Mouse (Mus musculus): ENCODE results near the gene Samd8.

Gene Samd8

DNA sequence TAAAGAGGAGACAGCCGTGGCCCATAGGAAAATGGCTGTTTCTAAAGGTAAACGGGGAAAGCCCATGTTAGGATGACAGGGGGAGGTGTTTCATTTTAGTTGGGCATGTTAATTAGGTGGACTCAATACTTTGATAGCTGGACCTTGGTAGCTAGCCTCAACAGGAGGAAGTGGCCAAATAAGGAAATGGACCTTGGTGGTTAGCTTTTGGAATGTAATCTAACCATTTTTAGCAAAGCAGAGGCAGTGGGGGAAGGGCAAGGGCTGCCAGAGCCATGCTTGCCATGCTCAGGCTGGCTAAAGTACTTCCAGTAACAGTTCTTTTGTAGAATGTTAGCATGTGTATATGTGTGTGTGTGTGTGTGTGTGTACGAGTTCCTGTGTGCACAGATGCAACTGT is 63.5 kb downstream of the Samd8 start:
- in situ Hi-C loops (cut with MboI; ENCODE audit: low pct_unique_long_range_greater_than_20kb in 1 of 2, low sequenced_read_pairs in 2 of 2, unreplicated experiment in 1 of 2): no loop called here

DNA sequence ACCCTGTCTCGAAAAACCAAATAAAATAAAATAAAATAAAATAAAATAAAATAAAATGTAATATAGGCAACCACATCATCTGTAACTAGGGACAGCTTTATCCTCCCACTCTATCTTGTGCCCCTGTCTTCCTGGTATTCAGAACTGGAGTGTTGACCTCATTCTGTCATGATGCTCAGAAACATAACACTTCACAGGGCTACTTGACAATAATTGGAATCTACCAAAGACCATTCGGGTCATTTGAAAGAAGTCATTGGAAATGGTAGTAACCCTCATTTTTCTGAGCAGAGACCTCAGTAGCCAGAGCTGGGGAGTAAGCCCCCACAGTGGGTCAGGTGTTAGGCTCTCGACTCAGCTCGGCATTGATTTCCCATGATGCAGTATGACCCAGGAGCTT is 64.3 kb downstream of the Samd8 start:
- in situ Hi-C loops (cut with MboI; ENCODE audit: low pct_unique_long_range_greater_than_20kb in 1 of 2, low sequenced_read_pairs in 2 of 2, unreplicated experiment in 1 of 2): no loop called here

DNA sequence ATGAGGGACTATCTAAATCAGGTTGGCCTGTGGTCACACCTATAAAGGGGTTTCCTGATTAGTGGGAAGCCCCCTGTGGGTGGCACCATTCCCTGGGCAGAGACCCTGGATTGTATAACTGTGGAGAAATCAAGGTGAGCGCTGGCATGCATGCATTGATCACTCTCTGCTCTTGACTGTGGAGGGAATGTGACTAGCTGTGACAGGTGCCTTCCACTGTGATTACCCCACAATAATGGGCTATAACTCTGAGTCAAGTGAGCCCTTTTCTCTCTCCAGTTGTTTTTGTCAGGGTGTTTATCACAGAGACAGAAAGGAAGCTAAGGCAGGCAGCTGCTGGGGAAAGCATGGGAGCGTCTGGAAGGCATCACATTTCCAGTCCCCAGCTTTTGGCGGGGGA is 65.9 kb downstream of the Samd8 start:
- in situ Hi-C loops (cut with MboI; ENCODE audit: low pct_unique_long_range_greater_than_20kb in 1 of 2, low sequenced_read_pairs in 2 of 2, unreplicated experiment in 1 of 2): no loop called here

DNA sequence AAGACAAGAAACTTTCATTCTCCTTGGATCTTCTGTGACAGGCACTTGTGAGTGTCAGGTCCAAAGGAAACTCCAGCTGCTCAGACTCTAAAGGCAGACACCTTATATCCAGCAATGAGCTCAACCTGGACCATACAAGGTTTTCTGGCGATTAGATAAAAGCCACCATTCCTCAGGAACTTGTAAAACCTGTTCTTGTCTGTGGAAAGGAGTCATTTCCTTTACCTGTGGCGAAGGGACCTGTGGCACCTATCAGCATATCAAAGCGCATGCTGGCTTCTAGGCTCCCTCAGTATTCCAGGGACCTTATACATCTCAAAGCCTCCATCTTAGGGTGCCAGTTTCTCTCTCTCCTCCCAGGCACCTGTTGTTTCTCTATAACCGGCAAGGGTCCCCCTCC is 67.1 kb downstream of the Samd8 start:
- in situ Hi-C loops (cut with MboI; ENCODE audit: low pct_unique_long_range_greater_than_20kb in 1 of 2, low sequenced_read_pairs in 2 of 2, unreplicated experiment in 1 of 2): no loop called here

DNA sequence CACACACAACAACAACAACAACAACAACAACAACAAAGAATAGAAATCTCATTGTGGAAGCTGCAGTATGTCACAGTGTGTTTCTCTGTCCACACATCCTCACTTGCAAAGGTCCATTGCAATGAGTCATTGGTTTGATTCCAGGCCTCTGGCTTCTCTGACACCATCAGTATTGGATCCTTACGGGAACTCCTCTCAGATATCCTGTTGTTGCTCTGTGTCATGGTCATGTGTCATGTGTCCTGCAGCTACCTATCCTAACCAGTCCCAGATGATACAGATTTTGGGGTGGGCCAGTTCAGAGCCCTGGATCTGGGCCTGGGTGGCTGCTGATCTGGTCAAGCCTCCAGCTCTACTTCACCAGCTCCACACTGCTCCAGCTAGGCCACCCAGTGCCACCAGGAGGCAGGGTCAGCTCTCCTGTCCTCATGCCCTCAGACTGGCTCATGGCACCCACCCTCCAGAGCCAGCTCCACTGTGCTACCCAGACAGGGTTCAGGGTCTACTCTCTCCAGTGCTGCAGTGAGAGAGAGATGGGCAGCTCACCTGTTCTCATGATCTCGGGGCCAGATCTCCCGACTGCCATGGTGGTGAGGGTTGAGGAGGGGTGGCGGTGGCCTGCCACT is 70.7 kb downstream of the Samd8 start:
- in situ Hi-C loops (cut with MboI; ENCODE audit: low pct_unique_long_range_greater_than_20kb in 1 of 2, low sequenced_read_pairs in 2 of 2, unreplicated experiment in 1 of 2): no loop called here

DNA sequence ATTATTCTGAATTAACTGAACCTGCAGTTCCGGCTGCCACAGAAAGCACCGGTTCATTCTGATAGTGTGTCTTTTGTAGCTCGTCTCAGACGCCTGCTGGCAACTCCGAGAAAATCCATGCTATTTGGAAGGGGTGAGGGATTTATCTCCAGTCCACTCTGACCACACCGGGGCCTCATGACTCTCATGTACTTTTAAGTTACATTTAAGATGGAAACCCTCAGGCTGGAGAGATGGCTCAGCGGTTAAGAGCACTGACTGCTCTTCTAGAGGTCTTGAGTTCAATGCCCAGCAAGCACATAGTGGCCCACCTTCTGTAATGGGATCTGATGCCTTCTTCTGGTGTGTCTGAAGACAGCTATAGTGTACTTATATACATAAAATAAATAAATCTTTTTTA is 72.0 kb downstream of the Samd8 start:
- in situ Hi-C loops (cut with MboI; ENCODE audit: low pct_unique_long_range_greater_than_20kb in 1 of 2, low sequenced_read_pairs in 2 of 2, unreplicated experiment in 1 of 2): no loop called here

DNA sequence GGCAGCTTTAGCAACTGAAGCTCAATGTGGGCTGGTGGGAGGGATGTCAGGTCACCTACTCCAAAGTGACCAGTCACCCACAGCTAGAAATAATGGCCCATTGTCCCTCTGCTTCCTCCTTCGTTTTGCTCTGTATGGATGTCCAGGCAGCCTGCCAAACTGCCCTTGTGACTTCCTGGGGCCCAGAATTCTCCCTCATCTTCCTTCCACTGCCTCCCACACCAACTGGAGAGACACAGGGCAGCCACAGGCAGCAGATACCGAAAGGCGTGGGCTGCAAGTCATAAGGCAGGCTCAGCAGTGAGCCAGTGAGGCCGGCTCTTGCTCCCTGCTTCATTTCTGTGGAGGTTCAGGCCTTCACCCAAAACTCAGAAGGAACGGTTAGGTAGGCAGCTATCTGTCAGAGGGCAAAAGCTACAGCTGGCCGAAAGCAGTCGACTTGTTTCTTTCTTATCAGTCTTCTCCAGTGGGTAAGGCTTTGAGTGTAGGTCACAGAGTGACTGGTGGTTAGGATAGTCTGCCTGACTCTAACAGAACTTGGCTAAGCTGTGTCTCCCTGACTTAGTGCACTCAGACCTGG is 72.6 kb downstream of the Samd8 start:
- in situ Hi-C loops (cut with MboI; ENCODE audit: low pct_unique_long_range_greater_than_20kb in 1 of 2, low sequenced_read_pairs in 2 of 2, unreplicated experiment in 1 of 2): no loop called here

DNA sequence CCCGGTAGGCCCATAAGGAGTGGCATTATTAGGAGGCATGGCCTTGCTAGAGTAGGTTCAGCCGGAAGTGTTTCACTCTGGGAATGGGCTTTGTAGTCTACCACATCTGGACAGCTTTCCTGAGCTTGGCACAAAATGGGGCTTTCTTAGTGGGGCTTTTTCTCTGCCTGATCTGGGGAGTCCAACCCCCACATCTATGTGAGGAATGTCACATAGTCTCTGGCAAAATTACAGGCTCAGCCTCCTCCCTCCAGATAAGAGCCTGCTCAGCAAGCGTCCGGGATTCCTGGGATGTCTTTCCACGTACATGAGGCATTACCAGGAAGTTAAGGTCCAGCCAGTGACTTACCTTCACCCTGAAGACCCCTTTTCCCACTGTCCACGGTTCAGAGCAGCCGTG is 73.6 kb downstream of the Samd8 start:
- in situ Hi-C loops (cut with MboI; ENCODE audit: low pct_unique_long_range_greater_than_20kb in 1 of 2, low sequenced_read_pairs in 2 of 2, unreplicated experiment in 1 of 2): no loop called here

DNA sequence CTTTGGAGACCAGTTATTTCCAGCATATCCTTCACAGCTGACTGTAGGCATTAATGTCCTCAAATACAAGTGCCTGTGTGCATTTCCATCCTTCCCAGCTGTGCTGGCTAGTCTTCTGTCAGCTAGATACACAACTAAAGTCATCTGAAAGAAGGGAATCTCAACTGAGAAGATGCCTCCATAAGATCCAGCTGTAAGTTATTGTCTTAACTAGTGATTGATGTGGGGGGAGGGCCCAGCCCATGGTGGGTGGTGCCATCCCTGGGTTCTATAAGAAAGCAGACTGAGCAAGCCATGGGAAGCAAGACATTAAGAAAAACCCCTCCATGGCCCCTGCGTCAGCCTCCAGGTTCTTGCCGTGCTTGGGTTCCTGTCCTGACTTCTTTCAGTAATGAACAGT is 74.6 kb downstream of the Samd8 start, which contains the start of gene Vdac2:
Gene Vdac2 (plus strand): TSS at position 301 of the 400 bp plus-strand sequence.
- in situ Hi-C loops (cut with MboI; ENCODE audit: low pct_unique_long_range_greater_than_20kb in 1 of 2, low sequenced_read_pairs in 2 of 2, unreplicated experiment in 1 of 2): no loop called here

DNA sequence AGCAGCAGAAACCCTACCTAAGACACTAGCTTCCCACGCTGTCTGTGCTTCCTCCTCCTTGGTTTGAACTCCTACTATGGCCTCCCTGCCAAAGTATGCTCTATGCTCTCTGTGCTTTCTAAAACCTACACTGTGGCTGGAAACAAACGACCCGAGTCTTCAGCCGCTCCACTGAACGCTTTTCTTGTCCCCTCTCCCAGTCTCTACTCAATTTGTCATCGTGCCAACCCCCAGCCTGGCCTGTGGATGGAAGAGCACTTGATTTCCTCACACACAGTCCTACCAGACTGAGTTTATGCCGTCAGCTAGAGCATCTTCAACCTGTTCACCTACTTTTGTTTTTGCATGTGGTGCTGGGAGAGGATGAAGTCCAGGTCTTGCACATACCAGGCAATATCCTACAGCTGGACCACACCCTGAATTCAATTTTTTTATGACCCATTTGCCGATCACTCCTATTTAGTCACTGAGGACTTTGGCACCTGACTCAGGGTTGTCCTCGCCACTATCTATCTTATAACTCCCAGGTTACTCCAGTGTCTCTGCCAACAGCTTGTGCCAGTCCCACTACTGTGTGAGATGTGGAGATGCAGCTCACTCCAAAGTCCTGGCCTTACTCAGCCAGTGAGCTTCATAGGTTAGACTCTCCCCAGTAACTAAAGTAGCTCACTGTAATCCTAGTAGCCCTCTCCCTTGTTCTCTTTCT is 75.6 kb downstream of the Samd8 start:
- in situ Hi-C loops (cut with MboI; ENCODE audit: low pct_unique_long_range_greater_than_20kb in 1 of 2, low sequenced_read_pairs in 2 of 2, unreplicated experiment in 1 of 2): no loop called here

DNA sequence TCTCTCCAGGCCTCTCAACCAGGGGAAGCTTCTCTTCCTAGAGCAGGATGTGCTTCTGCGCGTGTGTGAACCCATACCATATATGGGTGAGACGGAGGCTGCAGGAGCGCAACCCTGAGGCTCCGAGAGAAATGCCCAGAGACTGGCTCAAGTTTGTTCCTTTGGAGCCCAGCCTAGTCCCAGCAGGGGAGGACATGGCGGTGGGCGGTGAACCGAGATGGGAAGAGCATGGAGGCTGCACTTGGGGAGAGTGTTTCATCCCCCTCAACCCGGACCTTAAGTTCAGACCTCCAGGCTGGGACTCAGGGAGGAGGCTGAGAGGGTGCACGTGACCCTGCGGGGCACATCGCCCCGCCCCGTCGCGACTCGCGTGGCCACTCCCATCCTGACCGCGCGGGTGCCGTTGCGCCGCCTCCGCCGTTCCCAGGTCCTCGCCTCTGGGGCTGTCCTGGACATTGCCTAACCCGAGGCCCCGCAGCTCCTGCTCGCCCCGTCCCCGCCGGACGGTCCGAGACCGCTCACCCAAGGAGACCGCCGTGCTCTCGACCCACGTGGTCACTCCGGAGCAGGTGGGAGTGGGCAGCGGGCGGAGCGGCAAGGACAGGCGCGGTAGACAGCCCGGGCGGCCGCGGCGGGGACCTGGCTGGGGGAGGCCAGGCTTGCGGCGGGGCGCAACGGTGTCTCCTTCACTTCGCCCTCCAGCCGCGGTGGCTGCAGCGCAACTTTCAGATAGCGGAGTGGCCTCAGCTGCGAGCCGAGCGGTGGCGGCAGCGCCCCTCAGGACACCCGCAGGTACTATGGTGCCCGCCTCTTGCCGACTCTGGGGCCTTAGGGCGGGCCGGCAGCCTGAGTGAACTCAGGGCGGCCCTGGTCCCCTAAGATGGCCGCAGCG is 80.8 kb downstream of the Samd8 start:
- in situ Hi-C loops (cut with MboI; ENCODE audit: low pct_unique_long_range_greater_than_20kb in 1 of 2, low sequenced_read_pairs in 2 of 2, unreplicated experiment in 1 of 2): no loop called here

DNA sequence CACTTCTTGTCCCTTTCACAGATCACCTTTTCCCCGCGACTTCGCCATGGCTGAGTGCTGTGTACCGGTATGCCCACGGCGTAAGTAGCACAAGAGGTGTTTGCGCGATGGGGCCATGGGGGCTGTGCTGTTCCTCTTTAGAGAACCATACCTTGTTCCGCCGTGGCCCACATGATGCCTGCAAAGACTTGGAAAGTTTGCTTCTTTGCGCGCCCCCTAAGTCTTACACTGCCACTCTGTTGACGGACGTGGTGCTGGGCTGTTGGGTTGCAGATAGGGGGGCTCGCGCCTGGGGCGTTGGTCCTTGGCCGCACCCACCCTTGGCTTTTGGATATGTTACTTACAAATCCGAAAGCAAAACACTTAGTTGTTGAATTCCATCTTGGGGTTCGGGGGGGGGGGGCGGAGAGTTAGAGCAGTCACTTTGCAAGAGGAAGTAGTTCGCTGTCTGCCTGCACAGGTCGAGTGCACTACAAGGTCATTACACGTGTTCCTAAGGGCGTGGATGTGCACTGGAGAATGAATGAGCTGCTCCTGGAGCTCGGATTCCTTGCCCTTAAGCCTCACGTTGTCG is 81.6 kb downstream of the Samd8 start:
- in situ Hi-C loops (cut with MboI; ENCODE audit: low pct_unique_long_range_greater_than_20kb in 1 of 2, low sequenced_read_pairs in 2 of 2, unreplicated experiment in 1 of 2): no loop called here

DNA sequence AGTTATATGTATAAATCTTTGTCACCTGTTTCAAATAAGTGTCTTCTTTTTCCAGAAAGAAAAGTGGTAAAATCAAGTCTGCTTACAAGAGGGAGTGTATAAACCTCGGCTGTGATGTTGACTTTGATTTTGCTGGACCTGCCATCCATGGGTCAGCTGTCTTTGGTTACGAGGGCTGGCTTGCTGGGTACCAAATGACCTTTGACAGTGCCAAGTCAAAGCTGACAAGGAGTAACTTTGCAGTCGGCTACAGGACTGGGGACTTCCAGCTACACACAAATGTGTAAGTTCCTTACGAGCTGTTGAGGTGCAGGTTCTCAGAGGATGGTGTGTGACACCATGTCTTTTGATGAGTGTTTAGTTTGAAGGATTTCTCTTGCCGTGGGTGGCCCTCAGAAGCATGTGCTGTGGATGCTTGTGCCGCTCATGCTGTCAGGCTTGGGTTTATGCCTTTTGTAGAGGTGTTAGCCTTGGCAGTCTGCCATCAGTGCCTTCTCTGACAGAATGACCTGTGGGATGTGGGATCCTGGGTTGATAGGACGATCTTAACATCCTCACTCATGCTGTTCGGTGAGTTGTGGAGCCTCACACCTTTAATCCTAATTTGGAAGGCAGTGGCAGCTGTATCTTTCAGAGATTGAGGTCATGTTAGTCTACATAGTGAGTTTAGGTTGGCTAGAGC is 88.1 kb downstream of the Samd8 start:
- in situ Hi-C loops (cut with MboI; ENCODE audit: low pct_unique_long_range_greater_than_20kb in 1 of 2, low sequenced_read_pairs in 2 of 2, unreplicated experiment in 1 of 2): no loop called here

DNA sequence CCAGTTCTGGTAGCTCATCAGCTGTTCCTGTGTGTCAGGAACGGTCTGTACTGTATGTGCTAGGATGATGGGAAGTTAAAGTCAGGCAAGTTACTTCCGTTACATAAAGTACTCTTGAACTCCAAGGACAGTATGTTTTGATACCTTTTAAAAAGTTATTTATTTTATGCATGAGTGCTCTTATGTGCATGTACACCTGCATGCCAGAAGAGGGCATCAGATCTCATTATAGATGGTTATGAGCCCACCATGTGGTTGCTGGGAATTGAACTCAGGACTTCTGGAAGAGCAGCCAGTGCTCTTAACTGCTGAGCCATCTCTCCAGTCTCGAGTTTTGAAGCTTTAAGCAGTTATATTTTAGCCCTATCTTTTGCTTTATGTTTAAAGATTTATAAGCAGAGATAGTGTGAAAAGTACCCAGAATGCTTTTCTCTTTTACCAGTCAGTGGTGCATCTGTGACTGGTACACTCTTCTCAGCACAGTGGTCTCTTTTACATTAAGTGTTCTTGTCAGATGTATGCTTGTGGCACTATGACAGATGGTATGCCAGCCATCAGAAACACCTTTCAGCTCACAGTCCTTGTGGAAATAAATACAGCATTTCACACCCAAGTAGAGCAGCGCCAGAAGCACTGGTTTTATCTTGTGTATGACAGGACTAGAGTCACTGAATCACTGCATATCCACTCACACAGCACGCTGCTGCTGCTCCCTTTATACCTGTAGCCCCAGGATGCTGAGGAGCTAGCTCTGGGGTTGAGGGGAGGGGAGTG is 91.7 kb downstream of the Samd8 start:
- in situ Hi-C loops (cut with MboI; ENCODE audit: low pct_unique_long_range_greater_than_20kb in 1 of 2, low sequenced_read_pairs in 2 of 2, unreplicated experiment in 1 of 2): no loop called here

DNA sequence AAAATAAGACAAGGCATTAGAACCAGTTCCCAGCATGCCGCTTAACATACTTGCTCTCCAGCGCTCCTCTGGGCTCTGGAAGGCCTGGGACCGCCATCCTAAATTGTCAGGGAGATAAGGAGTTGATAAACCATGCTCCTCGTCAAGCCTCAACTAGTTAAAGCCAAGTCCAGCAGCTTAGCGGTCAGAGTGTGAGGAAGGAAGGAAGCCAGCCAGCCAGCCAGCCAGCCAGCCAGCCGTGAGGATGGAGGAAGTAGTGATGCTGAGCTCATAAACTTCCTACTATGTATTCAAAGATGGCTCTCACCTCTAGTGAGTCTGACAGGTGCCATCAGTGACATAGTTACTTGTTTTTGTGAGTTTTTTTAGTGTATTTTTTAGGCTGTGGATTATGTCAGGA is 92.9 kb downstream of the Samd8 start:
- in situ Hi-C loops (cut with MboI; ENCODE audit: low pct_unique_long_range_greater_than_20kb in 1 of 2, low sequenced_read_pairs in 2 of 2, unreplicated experiment in 1 of 2): no loop called here

DNA sequence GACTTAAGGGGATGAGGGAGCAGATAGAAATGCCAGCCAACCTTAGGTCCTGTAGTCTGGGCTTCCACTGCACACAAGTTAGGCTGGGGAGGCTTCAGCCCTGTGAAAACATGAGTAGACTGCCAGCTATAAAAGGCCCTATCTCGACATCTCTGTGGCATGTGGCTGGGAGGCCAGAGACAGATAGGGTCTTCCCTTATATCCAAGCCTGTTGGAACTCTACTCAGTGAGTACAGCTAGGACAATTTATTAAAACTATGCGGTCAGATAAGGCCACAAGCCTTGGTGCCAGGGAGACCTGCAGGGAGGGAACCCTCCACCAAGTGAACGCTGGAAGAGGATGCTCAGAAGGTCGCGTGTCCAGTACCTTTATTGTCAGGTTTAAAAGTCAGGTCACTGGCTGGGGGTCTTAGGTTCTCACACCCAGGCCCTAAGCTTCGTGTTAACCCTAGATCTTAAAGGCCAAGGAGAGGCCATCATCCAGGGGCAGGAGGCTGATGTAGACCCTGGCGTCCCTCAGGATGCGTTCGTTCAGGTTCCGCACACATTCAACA is 96.6 kb downstream of the Samd8 start:
- in situ Hi-C loops (cut with MboI; ENCODE audit: low pct_unique_long_range_greater_than_20kb in 1 of 2, low sequenced_read_pairs in 2 of 2, unreplicated experiment in 1 of 2): no loop called here

DNA sequence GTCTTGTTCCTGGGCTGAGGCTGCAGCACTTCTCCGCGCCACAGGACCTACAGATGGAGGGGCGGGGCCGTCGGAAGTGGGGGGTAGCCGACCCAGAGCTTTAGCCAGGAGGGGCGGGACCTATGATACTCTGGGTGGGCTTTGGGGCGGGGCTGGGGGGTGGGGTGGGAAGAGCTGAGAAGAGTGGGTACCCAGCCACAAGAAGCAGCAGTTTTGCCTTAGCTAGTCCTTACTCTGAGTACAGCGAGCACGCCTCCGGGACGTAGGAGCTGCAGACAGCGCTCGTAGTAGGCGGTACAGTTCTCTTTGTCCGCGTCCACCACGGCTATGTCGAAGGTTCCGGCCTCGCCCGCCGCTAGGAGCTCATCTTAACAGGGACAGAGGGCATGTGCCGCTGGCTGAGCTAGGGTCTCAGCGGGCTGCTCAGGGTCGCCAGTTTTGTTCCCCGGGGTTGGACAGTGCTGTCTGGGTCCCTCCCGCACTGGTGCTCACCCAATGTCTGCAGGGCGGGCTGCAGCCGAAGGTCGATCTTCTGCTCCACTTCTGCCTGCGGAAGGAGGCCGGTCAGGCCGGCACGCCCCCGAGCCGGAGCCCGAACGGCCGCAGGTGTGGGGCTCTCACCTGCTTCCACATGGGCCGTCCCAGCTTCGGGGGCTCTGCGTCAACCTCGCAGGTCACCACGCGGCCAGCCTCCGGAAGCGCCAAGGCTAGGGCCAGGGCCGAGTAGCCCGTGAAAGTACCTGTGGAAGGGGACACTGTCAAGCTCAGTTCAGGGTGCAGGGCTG is 97.2 kb downstream of the Samd8 start:
- in situ Hi-C loops (cut with MboI; ENCODE audit: low pct_unique_long_range_greater_than_20kb in 1 of 2, low sequenced_read_pairs in 2 of 2, unreplicated experiment in 1 of 2): no loop called here

All from mouse embryonic stem cell (cell line).